Mouse (Mus musculus) heart, postnatal 0 days (tissue): ENCODE measurements around the gene Cdk14.

Experiments
- CTCF ChIP-seq: IDR thresholded peaks from 2 replicates; pipeline ENCODE4 v1.5.1; 2016; ENCODE audit warnings: antibody characterized with exemption, control low read depth, low read depth
- EP300 ChIP-seq: IDR thresholded peaks from 2 replicates; pipeline ENCODE4 v1.6.1; 2016; ENCODE audit warnings: antibody characterized with exemption, low read depth

- TF ChIP-seq CTCF (no peak), EP300 (no peak)
These were observed 566.6 kb downstream of the Cdk14 start for GRCm38 (mm10) chr5:4853503-4853902.
